Mouse (Mus musculus): Measurements from ENCODE around the gene Tspyl1.

The Tspyl1 gene

GRCm38 (mm10) chr10:34300368-34300767, 18.4 kb downstream of the Tspyl1 start:
- no peak for DNase-seq (ENCODE audit: low spot score)

DNA sequence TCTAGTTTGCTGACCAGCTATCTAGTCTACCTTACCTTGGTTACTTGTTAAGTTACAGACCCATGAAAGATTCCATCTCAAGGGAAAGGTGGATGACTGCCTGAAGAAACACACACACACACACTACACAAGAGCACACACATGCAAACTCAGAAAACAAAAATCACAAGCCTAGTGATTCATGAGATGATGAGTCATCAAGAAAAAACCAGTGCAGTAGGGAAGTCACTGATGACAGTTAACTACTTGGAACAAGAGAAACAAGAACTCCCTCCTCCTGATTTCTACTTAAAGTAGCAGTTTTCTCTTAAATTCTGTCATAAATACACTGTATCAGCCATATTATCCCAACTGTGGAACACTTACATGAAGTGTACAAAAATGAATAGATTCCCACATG, 25.1 kb downstream of the Tspyl1 start:
- DNase-seq (ENCODE audit: low spot score): no peak

DNA sequence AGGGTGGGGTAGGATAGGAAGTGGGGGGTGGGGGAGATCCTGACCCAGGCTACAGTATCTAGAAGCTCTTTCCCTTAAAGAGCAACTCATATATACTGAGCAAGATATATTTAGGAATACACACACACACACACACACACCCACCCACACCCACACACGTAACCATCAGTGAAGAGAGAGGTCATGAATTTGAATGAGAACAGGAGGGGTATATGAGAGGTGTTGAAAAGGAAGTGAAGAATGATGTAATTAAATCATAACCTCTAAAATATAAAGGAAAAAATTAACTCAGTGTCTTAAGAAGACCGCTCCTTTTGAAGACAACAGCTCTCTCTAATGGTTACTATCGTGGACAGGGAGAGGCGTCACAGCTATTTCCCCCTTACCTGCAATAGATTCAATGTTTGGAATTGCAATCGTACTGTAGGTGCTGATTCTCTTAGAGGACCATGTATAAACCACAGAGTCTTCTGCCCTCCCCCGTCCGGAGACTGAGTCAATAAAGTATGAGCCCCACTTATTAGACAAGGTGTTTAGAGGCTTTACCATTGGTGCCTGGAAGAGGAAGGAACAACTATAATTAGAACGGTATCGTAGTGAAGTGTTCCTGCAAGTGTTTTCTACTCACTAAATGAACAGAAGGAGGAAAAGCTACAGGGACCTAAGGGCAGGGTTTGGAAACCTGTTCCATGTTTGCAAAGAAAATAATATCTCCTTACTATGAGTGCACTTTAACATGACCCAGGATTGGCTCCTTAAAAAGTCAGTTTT, 28.1 kb downstream of the Tspyl1 start:
- DNase-seq (ENCODE audit: low spot score): no peak

DNA sequence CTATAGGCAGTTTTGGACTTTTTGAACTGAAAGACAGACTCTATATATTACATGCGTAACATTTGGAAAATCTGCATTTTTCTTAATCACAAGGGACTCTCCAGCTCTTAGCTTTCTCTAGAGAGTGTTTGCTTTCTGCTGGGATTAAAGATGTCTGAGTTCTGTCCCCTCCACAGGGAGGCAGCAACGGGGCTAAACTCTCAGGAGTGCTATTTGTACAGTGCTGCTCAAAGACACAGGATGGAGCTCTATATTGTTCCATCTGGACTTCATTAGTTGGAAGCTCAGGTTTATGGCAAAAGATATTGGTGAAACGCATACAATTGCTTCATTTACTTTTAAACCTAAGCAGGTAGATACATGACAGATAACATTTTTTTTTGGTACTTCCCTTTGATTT, 30.5 kb downstream of the Tspyl1 start:
- no peak for DNase-seq (ENCODE audit: low spot score)

GRCm38 (mm10) chr10:34316571-34317216, 34.7 kb downstream of the Tspyl1 start:
- peak; percentile 78 for DNase-seq (ENCODE audit: low spot score)

GRCm38 (mm10) chr10:34317217-34317606, 35.2 kb downstream of the Tspyl1 start:
- no peak for DNase-seq (ENCODE audit: low spot score)

DNA sequence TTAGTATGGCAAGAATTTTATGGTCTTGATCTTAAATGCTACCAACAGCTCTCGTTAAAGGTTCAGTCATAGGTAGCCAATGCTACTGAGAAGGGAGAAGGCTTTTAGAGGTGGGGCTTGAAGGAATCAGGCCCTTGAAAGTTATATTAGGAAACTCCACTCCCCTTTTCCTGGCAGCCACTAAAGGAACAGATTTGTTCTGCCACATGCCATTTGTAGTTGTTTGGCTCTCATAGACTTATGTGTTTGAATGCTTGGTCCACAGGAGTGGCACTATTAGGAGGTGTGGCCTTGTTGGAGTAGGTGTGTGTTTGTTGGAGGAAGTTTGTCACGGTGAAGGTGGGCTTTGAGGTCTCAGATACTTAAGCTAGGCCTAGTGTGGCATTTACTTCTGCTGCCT, 38.8 kb downstream of the Tspyl1 start:
- no peak for DNase-seq (ENCODE audit: low spot score)

DNA sequence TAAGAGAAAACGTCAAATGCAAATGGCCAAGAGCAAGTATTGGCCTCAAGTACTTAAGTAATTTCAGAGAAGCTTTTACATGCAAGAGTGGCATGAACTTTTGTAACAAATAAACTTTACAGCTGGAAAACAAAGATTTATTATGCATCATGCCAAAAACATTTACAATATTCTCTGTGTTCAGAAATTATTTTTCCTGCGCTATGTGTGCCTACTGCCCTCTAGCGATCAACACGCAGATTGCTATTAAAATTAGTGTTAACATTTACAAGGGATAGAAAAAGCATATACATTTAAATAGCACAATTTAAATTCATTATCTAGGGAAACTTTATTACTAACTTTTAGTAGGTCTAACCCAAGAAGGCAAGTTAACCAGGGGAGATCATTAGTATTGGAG, 44.7 kb downstream of the Tspyl1 start:
- DNase-seq (ENCODE audit: low spot score): no peak

GRCm38 (mm10) chr10:34327144-34327543, 45.2 kb downstream of the Tspyl1 start:
- DNase-seq (ENCODE audit: low spot score): no peak

- no peak for DNase-seq (ENCODE audit: low spot score)
These were observed 46.3 kb downstream of the Tspyl1 start for GRCm38 (mm10) chr10:34328310-34328709.
